ENCODE assay signal across 15 mouse cellular contexts in genomic region chr2:32568149-32568548, GRCm38 (mm10). TPM values are rescaled to one million over a fixed set of nuclear protein-coding genes. Genes with fewer than 3 reads are reported as not detected.
A peak's percentile ranks its signal among the peaks of the same experiment; 100 is the strongest.
DNase-seq lines count a peak whose midpoint lies in the region; ATAC-seq and TF ChIP-seq lines count a peak whose summit lies in the region.
"Had no signal": no experiment of that assay in that cellular context is flagged by ENCODE, and none has a peak within 500 bp of the region (broad histone marks: within the 10 kb centered on the region; RNA-seq: fewer than 3 reads in every experiment).

No protein-coding gene starts in this region.

- DNase-seq in cerebellum, adult 9-11 months, result peak; percentile 72
- DNase-seq in cerebellum, adult 11 months, result no peak
- peak; percentile 36 for DNase-seq in kidney, adult 2 months
- DNase-seq in 3T3-L1 (ENCODE audit: low read depth, low spot score), result peak; percentile 21
- DNase-seq in cerebellum, postnatal 14 days, result peak; percentile 58 to 71
- no peak for DNase-seq in forebrain, embryonic 11.5 days (ENCODE audit: low spot score)
- DNase-seq in spleen, postnatal 36 days (ENCODE audit: low spot score in 2 of 2), result no peak
- DNase-seq: adrenal gland, postnatal 14 days; liver, embryonic 13.5 days; right cerebral cortex, postnatal 25 days had no signal

- no peak overlapping the region for H3K27ac ChIP-seq in kidney, adult 2 months (ENCODE audit: insufficient read depth, low read depth, low read length)
- H3K27ac ChIP-seq in kidney, embryonic 15.5 days, result no peak overlapping the region
- no peak overlapping the region for H3K27ac ChIP-seq in forebrain, embryonic 11.5 days (ENCODE audit: low read depth, low read length)
- H3K27ac ChIP-seq: hindbrain, embryonic 15.5 days; liver, embryonic 13.5 days; macrophage; stomach, embryonic 15.5 days had no signal

- H3K9me3 ChIP-seq in kidney, embryonic 15.5 days (replicated peaks), result no peaks in the 10 kb centered on the region
- H3K9me3 ChIP-seq in forebrain, embryonic 11.5 days (ENCODE audit: control insufficient read depth, low read length), result no peaks in the 10 kb centered on the region
- H3K9me3 ChIP-seq: hindbrain, embryonic 15.5 days; liver, embryonic 13.5 days; stomach, embryonic 15.5 days had no signal

- WGBS in kidney, adult 2 months, result 33% methylated on average over 5 of the region's 5 CpGs
- 48% methylated on average over 5 of the region's 5 CpGs for WGBS in kidney, embryonic 15.5 days
- 79% methylated on average over 5 of the region's 5 CpGs for WGBS in forebrain, embryonic 11.5 days

- H3K36me3 ChIP-seq in kidney, adult 2 months (ENCODE audit: control insufficient read depth, insufficient read depth, low read length), result peaks cover 3% of the 10 kb centered on the region; the same call in 1 of the 2 replicates
- H3K36me3 ChIP-seq in kidney, embryonic 15.5 days, result peaks cover 68% of the 10 kb centered on the region
- H3K36me3 ChIP-seq in forebrain, embryonic 11.5 days (ENCODE audit: control insufficient read depth, insufficient read depth, low read length), result no peaks in the 10 kb centered on the region

- no peak overlapping the region; the same call in 1 of the 2 replicates for H3K9ac ChIP-seq in kidney, embryonic 15.5 days
- no peak overlapping the region for H3K9ac ChIP-seq in forebrain, embryonic 11.5 days (ENCODE audit: low read length)
- H3K9ac ChIP-seq: hindbrain, embryonic 15.5 days; liver, embryonic 13.5 days; stomach, embryonic 15.5 days had no signal

- no peaks in the 10 kb centered on the region for H3K27me3 ChIP-seq in kidney, adult 2 months (replicated peaks; ENCODE audit: control insufficient read depth, insufficient read depth, low read length)
- no peaks in the 10 kb centered on the region for H3K27me3 ChIP-seq in kidney, embryonic 15.5 days
- no peaks in the 10 kb centered on the region for H3K27me3 ChIP-seq in forebrain, embryonic 11.5 days (ENCODE audit: control insufficient read depth, insufficient read depth, low read length)
- H3K27me3 ChIP-seq: hindbrain, embryonic 15.5 days; liver, embryonic 13.5 days; Patski; stomach, embryonic 15.5 days had no signal

- peaks cover 3% of the 10 kb centered on the region; the same call in 1 of the 2 replicates for H3K4me1 ChIP-seq in kidney, adult 2 months (ENCODE audit: control insufficient read depth, insufficient read depth, low read length)
- H3K4me1 ChIP-seq in kidney, embryonic 15.5 days, result peaks cover 13% of the 10 kb centered on the region
- no peaks in the 10 kb centered on the region; the same call in 1 of the 2 replicates for H3K4me1 ChIP-seq in forebrain, embryonic 11.5 days (replicated peaks; ENCODE audit: control insufficient read depth, insufficient read depth, low read length)

- ATAC-seq in kidney, embryonic 15.5 days (replicated peaks; ENCODE audit: low FRiP score), result no peak
- ATAC-seq in forebrain, embryonic 11.5 days (replicated peaks; ENCODE audit: low FRiP score), result no peak
- ATAC-seq: Patski had no signal

- TF ChIP-seq POLR2A in kidney, adult 2 months (IDR thresholded peaks at IDR 0.05; ENCODE audit: low read depth, low read length), result no peak

- no peak for TF ChIP-seq CTCF in kidney, adult 2 months (conservative IDR thresholded peaks at IDR 0.05; ENCODE audit: insufficient read depth, insufficient read length, low read depth, low read length)

- no peak overlapping the region for H3K4me3 ChIP-seq in kidney, adult 2 months (ENCODE audit: insufficient read depth, low read depth, low read length)
- H3K4me3 ChIP-seq in kidney, embryonic 15.5 days (replicated peaks), result no peak overlapping the region
- no peak overlapping the region for H3K4me3 ChIP-seq in forebrain, embryonic 11.5 days (ENCODE audit: low read depth, low read length)
- H3K4me3 ChIP-seq: hindbrain, embryonic 15.5 days; liver, embryonic 13.5 days; stomach, embryonic 15.5 days had no signal

- no peak overlapping the region for H3K4me2 ChIP-seq in kidney, embryonic 15.5 days
- H3K4me2 ChIP-seq in forebrain, embryonic 11.5 days (ENCODE audit: low read depth, low read length, severe bottlenecking), result no peak overlapping the region
- H3K4me2 ChIP-seq: hindbrain, embryonic 15.5 days; liver, embryonic 13.5 days; stomach, embryonic 15.5 days had no signal

RNA-seq across cellular contexts. Expression of gene Dpm2, which starts 2.5 kb away (rescaled TPM):
- 120 and 138 TPM in 2 replicates for polyA plus RNA-seq in kidney, adult 2 months (2012; rRNA removed)
- polyA plus RNA-seq in kidney, embryonic 15.5 days (2015; fragmentation: Nextera tagmentation; extraction: Ambion mirVana), result 103 and 107 TPM in 2 replicates
- 98.9 and 102 TPM in 2 replicates for polyA plus RNA-seq in forebrain, embryonic 11.5 days (2014; fragmentation: Nextera tagmentation; extraction: Ambion mirVana)

RNA-seq across cellular contexts. Expression of gene Pip5kl1, which starts 6.4 kb away (rescaled TPM):
- polyA plus RNA-seq in kidney, adult 2 months (2012; rRNA removed), result 0.14 TPM in 1 of 2 replicates, not detected in the other
- polyA plus RNA-seq in kidney, embryonic 15.5 days (2015; fragmentation: Nextera tagmentation; extraction: Ambion mirVana), result 2.0 and 2.7 TPM in 2 replicates
- polyA plus RNA-seq in forebrain, embryonic 11.5 days (2014; fragmentation: Nextera tagmentation; extraction: Ambion mirVana), result 1.8 and 2.3 TPM in 2 replicates
- polyA plus RNA-seq: liver, embryonic 13.5 days; macrophage had no signal

RNA-seq across cellular contexts. Expression of gene 9430097D07Rik, which starts 7.3 kb away (rescaled TPM):
- polyA plus RNA-seq in kidney, adult 2 months (2012; rRNA removed), result not detected in 2 replicates
- 0.10 and 0.17 TPM in 2 replicates for polyA plus RNA-seq in kidney, embryonic 15.5 days (2015; fragmentation: Nextera tagmentation; extraction: Ambion mirVana)
- 0.35 TPM in 1 of 2 replicates, not detected in the other for polyA plus RNA-seq in forebrain, embryonic 11.5 days (2014; fragmentation: Nextera tagmentation; extraction: Ambion mirVana)
- polyA plus RNA-seq: liver, embryonic 13.5 days; macrophage had no signal

RNA-seq across cellular contexts. Expression of gene St6galnac4, which starts 18.7 kb away (rescaled TPM):
- 7.0 and 7.2 TPM in 2 replicates for polyA plus RNA-seq in kidney, adult 2 months (2012; rRNA removed)
- 22.3 and 23.2 TPM in 2 replicates for polyA plus RNA-seq in kidney, embryonic 15.5 days (2015; fragmentation: Nextera tagmentation; extraction: Ambion mirVana)
- 15.4 and 16.7 TPM in 2 replicates for polyA plus RNA-seq in forebrain, embryonic 11.5 days (2014; fragmentation: Nextera tagmentation; extraction: Ambion mirVana)

RNA-seq across cellular contexts. Expression of gene St6galnac6, which starts 31.4 kb away (rescaled TPM):
- 21.1 and 23.6 TPM in 2 replicates for polyA plus RNA-seq in kidney, adult 2 months (2012; rRNA removed)
- 17.0 and 17.6 TPM in 2 replicates for polyA plus RNA-seq in kidney, embryonic 15.5 days (2015; fragmentation: Nextera tagmentation; extraction: Ambion mirVana)
- polyA plus RNA-seq in forebrain, embryonic 11.5 days (2014; fragmentation: Nextera tagmentation; extraction: Ambion mirVana), result 4.7 and 5.1 TPM in 2 replicates

Comparison
In these comparisons a context has a peak if more than half of its experiments do, and no peak if none do; other contexts are left out.
1. DNase-seq: peak in cerebellum, adult 9-11 months (single experiment), kidney, adult 2 months (single experiment), 3T3-L1 (single experiment) and cerebellum, postnatal 14 days (2 of 2); none in cerebellum, adult 11 months (single experiment), forebrain, embryonic 11.5 days (single experiment) and spleen, postnatal 36 days (0 of 2).